Mouse (Mus musculus) C2C12 (cell line): ENCODE data around the gene Slc25a12. TPM values are rescaled to one million over a fixed set of nuclear protein-coding genes. Genes with fewer than 3 reads are reported as not detected.

Experiments used
- H3K27me3 ChIP-seq: one replicate; pipeline ENCODE4 v1.6.1; 2011; ENCODE audit not compliant: control insufficient read depth, insufficient read depth, insufficient read length
- H3K36me3 ChIP-seq: one replicate; pipeline ENCODE4 v1.6.1; 2011; ENCODE audit not compliant: control insufficient read depth, insufficient read depth
- H3K4me3 ChIP-seq: one replicate; pipeline ENCODE4 v1.5.1; 2011; ENCODE audit warnings: mild to moderate bottlenecking, control low read depth; ENCODE audit not compliant: poor library complexity, insufficient read depth, severe bottlenecking
- H3K79me2 ChIP-seq: one replicate; pipeline ENCODE4 v1.6.1; 2011; ENCODE audit not compliant: control insufficient read depth, insufficient read depth
- H3K79me3 ChIP-seq: one replicate; pipeline ENCODE4 v1.6.1; 2011; ENCODE audit warnings: low read depth, control low read depth
- H3ac ChIP-seq: one replicate; pipeline ENCODE3; 2011; ENCODE audit warnings: low read depth; ENCODE audit not compliant: control insufficient read depth, insufficient read length
- CEBPB ChIP-seq: IDR thresholded peaks from one replicate; pipeline ENCODE4 v1.6.1; 2011; ENCODE audit warnings: low read depth, mild to moderate bottlenecking, control low read depth, moderate library complexity
- CTCF ChIP-seq: IDR thresholded peaks from one replicate; pipeline ENCODE4 v1.5.1; 2011; ENCODE audit not compliant: control insufficient read depth, insufficient read depth, insufficient read length
- FOSL1 ChIP-seq: IDR thresholded peaks from one replicate; pipeline ENCODE4 v1.8.0; 2011; ENCODE audit warnings: mild to moderate bottlenecking, low read length; ENCODE audit not compliant: poor library complexity, insufficient read depth, severe bottlenecking
- MAX ChIP-seq: IDR thresholded peaks from one replicate; pipeline ENCODE4 v1.6.1; 2011; ENCODE audit warnings: mild to moderate bottlenecking, control low read depth
- MYOD1 ChIP-seq: IDR thresholded peaks from one replicate; pipeline ENCODE4 v1.6.1; 2011; ENCODE audit warnings: low read depth; ENCODE audit not compliant: control insufficient read depth, insufficient read length
- MYOG ChIP-seq: IDR thresholded peaks from one replicate; pipeline ENCODE4 v1.6.1; 2011; ENCODE audit not compliant: control insufficient read depth, insufficient read length; ENCODE audit errors: extremely low read depth
- USF1 ChIP-seq: IDR thresholded peaks from one replicate; pipeline ENCODE4 v1.6.1; 2011; ENCODE audit warnings: low read depth, mild to moderate bottlenecking, control low read depth, moderate library complexity
- polyA plus RNA-seq: library from polyadenylated mRNA; unstranded; fragments of >200 nt; fragmentation: generic; extraction: Trizol; gene quantifications from one replicate; pipeline ENCODE4 v1.2.1, GENCODE M21; 2012; ENCODE audit warnings: missing spikeins

The Slc25a12 gene
- polyA plus RNA-seq, 1 experiment, result 32.8 TPM

GRCm38 (mm10) chr2:71314080-71314479 is 53.5 kb downstream of the Slc25a12 start:
- H3K79me2 ChIP-seq, result no peaks in the 10 kb centered on the region
- H3K4me3 ChIP-seq, result no peak overlapping the region
- H3K79me3 ChIP-seq, result no peaks in the 10 kb centered on the region
- no peak for TF ChIP-seq FOSL1
- no peak for TF ChIP-seq CTCF
- TF ChIP-seq MAX, result no peak
- H3K27me3 ChIP-seq, result no peaks in the 10 kb centered on the region
- no peak overlapping the region for H3ac ChIP-seq
- peaks cover 36% of the 10 kb centered on the region for H3K36me3 ChIP-seq

GRCm38 (mm10) chr2:71312067-71312466 is 55.5 kb downstream of the Slc25a12 start:
- peaks cover 24% of the 10 kb centered on the region for H3K36me3 ChIP-seq
- no peak for TF ChIP-seq MAX
- no peak for TF ChIP-seq USF1
- no peak for TF ChIP-seq MYOG
- no peak for TF ChIP-seq MYOD1
- no peak for TF ChIP-seq CEBPB
- TF ChIP-seq FOSL1, result no peak
- no peak for TF ChIP-seq CTCF
- H3K79me3 ChIP-seq, result no peaks in the 10 kb centered on the region
- no peak overlapping the region for H3K4me3 ChIP-seq
- no peaks in the 10 kb centered on the region for H3K79me2 ChIP-seq
- no peaks in the 10 kb centered on the region for H3K27me3 ChIP-seq
- no peak overlapping the region for H3ac ChIP-seq

- Histone ChIP-seq H3ac (no peak overlapping the region), H3K36me3 (peaks cover 8% of the 10 kb centered on the region), H3K79me2 (no peaks in the 10 kb centered on the region), H3K4me3 (no peak overlapping the region), H3K79me3 (no peaks in the 10 kb centered on the region), H3K27me3 (no peaks in the 10 kb centered on the region)
- TF ChIP-seq MAX (no peak), CEBPB (no peak), MYOD1 (no peak), MYOG (no peak), USF1 (no peak), CTCF (no peak), FOSL1 (no peak)
Observed at GRCm38 (mm10) chr2:71309726-71310125, 57.8 kb downstream of the Slc25a12 start.

- H3K79me3 ChIP-seq, result no peaks in the 10 kb centered on the region
- H3K36me3 ChIP-seq, result peaks cover 4% of the 10 kb centered on the region
- H3ac ChIP-seq, result no peak overlapping the region
- no peak overlapping the region for H3K4me3 ChIP-seq
- no peaks in the 10 kb centered on the region for H3K79me2 ChIP-seq
- no peaks in the 10 kb centered on the region for H3K27me3 ChIP-seq
- TF ChIP-seq CEBPB (no peak), MYOG (no peak), MYOD1 (no peak)
Observed at GRCm38 (mm10) chr2:71306357-71306756, 61.2 kb downstream of the Slc25a12 start.

- H3K27me3 ChIP-seq, result no peaks in the 10 kb centered on the region
- peaks cover 4% of the 10 kb centered on the region for H3K36me3 ChIP-seq
- no peak overlapping the region for H3K4me3 ChIP-seq
- no peaks in the 10 kb centered on the region for H3K79me3 ChIP-seq
- H3K79me2 ChIP-seq, result no peaks in the 10 kb centered on the region
- TF ChIP-seq CTCF (no peak), USF1 (no peak), MYOD1 (no peak), MAX (no peak), CEBPB (no peak), FOSL1 (no peak), MYOG (no peak)
- no peak overlapping the region for H3ac ChIP-seq
Observed at GRCm38 (mm10) chr2:71304821-71305220, 62.7 kb downstream of the Slc25a12 start.

GRCm38 (mm10) chr2:71303221-71303620 is 64.3 kb downstream of the Slc25a12 start:
- H3K27me3 ChIP-seq, result no peaks in the 10 kb centered on the region
- H3ac ChIP-seq, result no peak overlapping the region
- TF ChIP-seq MYOD1 (no peak), FOSL1 (no peak), CEBPB (no peak), USF1 (no peak), CTCF (no peak), MYOG (no peak), MAX (no peak)
- peaks cover 6% of the 10 kb centered on the region for H3K36me3 ChIP-seq
- no peak overlapping the region for H3K4me3 ChIP-seq
- no peaks in the 10 kb centered on the region for H3K79me2 ChIP-seq
- no peaks in the 10 kb centered on the region for H3K79me3 ChIP-seq
